Mouse (Mus musculus) hindbrain, embryonic 14.5 days (tissue): ENCODE measurements at regions not wholly inside any gene's neighbourhood (a gene's known extent, or its start where the extent isn't known, plus 50 kb on each side); places are given as distances from the start of the nearest gene placed in this dataset.
A peak's percentile ranks its signal among the peaks of the same experiment; 100 is the strongest.

Experiments
- ATAC-seq: fragments of 200-750 bp; cut with Nextera tagmentation; 2 replicates; pipeline ENCODE4 v1.8.0; 2017; ENCODE audit warnings: moderate number of reproducible peaks, mild to moderate bottlenecking, moderate TSS enrichment, moderate library complexity; ENCODE audit not compliant: low FRiP score
- DNase-seq: peaks from one replicate; pipeline ENCODE4 v3.0.0-alpha.2; 2015; ENCODE audit warnings: low spot score
- H3K27ac ChIP-seq: fragments of 300-500 bp; sonication (generic); 2 replicates; pipeline ENCODE4 v1.5.1; 2014; ENCODE audit warnings: mild to moderate bottlenecking, moderate library complexity
- H3K27me3 ChIP-seq: fragments of 300-500 bp; sonication (generic); 2 replicates; pipeline ENCODE4 v1.6.1; 2014; ENCODE audit warnings: mild to moderate bottlenecking, low read length, mixed read lengths; ENCODE audit not compliant: control insufficient read depth, insufficient read depth
- H3K36me3 ChIP-seq: fragments of 300-500 bp; sonication (generic); replicated peaks from 2 replicates; pipeline ENCODE4 v1.6.1; 2014; ENCODE audit not compliant: control insufficient read depth, insufficient read depth
- H3K4me1 ChIP-seq: fragments of 300-500 bp; sonication (generic); replicated peaks from 2 replicates; pipeline ENCODE4 v1.6.1; 2014; ENCODE audit warnings: antibody characterized with exemption, low read length, mixed read lengths; ENCODE audit not compliant: control insufficient read depth, insufficient read depth
- H3K4me2 ChIP-seq: fragments of 300-500 bp; sonication (generic); replicated peaks from 2 replicates; pipeline ENCODE4 v1.6.1; 2014; ENCODE audit warnings: mild to moderate bottlenecking, moderate library complexity
- H3K4me3 ChIP-seq: fragments of 300-500 bp; sonication (generic); replicated peaks from 2 replicates; pipeline ENCODE4 v1.5.1; 2014; ENCODE audit warnings: mild to moderate bottlenecking, low read length
- H3K9ac ChIP-seq: fragments of 300-500 bp; sonication (generic); 2 replicates; pipeline ENCODE4 v1.6.1; 2014
- H3K9me3 ChIP-seq: fragments of 300-500 bp; sonication (generic); 2 replicates; pipeline ENCODE4 v1.6.1; 2016; ENCODE audit warnings: low read length; ENCODE audit not compliant: control insufficient read depth
- WGBS: fragments of 180-500 bp; shearing (Covaris S2); extraction: QIAGEN DNeasy Blood & Tissue Kit; methylation state at CpG from one replicate; pipeline ENCODE4 v1.1.7; 2014; 5-methylcytosine and 5-hydroxymethylcytosine counted together

DNA sequence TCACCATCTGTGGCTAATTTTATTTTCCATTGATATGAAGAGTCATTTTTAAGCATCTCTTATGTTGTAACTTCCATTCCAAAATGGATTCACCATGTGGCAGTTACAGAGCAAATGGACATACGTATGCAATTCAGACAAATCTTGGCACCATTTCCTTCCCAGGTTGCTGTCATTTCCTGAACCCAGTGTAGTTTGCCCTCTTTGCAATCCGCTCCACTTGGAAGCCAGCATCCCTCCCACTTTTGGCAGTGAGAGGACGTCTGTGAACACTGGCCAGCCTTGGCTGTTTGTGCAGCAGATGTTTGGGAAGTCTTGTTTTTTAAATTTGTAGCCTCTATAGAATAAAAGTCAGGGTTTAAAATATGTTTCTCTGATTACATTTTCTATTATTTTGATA lies 510.6 kb upstream of the Cdh7 start:
- Histone ChIP-seq H3K4me1 (no peaks in the 10 kb centered on the region), H3K9ac (no peak overlapping the region), H3K4me2 (no peak overlapping the region), H3K27me3 (no peaks in the 10 kb centered on the region), H3K9me3 (no peaks in the 10 kb centered on the region), H3K27ac (no peak overlapping the region), H3K36me3 (no peaks in the 10 kb centered on the region), H3K4me3 (no peak overlapping the region)
- ATAC-seq (no peak; the same call in 1 of the 2 replicates), DNase-seq (peak; percentile 34)
- WGBS = 64% methylated on average over 3 of the region's 3 CpGs

DNA sequence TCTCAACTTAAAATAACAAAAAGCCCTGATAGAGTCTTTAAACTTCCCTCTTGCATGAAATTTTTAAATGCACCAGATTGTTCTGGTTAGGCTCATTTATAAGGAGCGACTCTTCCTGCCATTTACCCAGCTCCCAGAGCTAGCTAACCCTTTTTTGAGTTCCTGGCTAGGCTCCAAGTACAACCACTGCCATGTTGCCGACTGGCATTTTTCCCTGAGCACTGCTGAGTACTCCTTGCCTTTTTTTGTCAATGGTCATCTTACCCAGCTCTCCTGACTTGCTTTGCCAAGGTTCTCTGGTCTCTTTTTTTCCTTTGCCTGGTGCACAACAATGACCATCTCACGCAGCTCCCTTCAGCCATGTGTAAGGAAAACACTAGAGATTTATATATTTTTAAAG lies 500.8 kb upstream of the Cdh7 start:
- no peaks in the 10 kb centered on the region for H3K4me1 ChIP-seq
- no peaks in the 10 kb centered on the region for H3K36me3 ChIP-seq
- H3K4me3 ChIP-seq = no peak overlapping the region
- DNase-seq = no peak
- H3K9ac ChIP-seq = no peak overlapping the region
- H3K27me3 ChIP-seq = no peaks in the 10 kb centered on the region
- H3K27ac ChIP-seq = no peak overlapping the region
- 62% methylated on average over 3 of the region's 3 CpGs for WGBS
- H3K4me2 ChIP-seq = no peak overlapping the region
- ATAC-seq = no peak; the same call in 1 of the 2 replicates
- H3K9me3 ChIP-seq = no peaks in the 10 kb centered on the region

DNA sequence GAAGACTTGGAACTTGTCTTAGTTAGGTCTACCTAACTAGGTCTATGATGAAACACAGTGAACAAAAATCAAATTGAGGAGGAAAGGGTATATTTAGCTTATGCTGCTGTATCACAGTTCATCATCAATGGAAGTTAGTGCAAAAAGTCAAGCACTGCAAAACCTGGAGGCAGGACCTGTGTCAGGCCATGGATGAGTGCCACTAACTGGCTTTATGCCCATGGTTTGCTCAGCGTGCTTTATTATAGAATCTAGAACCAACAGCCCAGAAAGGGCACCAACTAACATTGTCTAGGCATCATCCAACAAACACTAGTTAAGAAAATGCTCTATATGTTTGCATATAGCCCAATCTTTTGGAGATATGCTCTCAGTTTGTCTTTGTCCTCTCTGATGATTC lies 486.3 kb upstream of the Cdh7 start:
- DNase-seq = no peak
- Histone ChIP-seq H3K4me2 (no peak overlapping the region), H3K4me1 (no peaks in the 10 kb centered on the region), H3K27ac (no peak overlapping the region), H3K36me3 (no peaks in the 10 kb centered on the region), H3K9ac (no peak overlapping the region), H3K9me3 (no peaks in the 10 kb centered on the region), H3K4me3 (no peak overlapping the region), H3K27me3 (no peaks in the 10 kb centered on the region)
- 75% methylated on average over 1 of the region's 1 CpGs for WGBS
- ATAC-seq = no peak

DNA sequence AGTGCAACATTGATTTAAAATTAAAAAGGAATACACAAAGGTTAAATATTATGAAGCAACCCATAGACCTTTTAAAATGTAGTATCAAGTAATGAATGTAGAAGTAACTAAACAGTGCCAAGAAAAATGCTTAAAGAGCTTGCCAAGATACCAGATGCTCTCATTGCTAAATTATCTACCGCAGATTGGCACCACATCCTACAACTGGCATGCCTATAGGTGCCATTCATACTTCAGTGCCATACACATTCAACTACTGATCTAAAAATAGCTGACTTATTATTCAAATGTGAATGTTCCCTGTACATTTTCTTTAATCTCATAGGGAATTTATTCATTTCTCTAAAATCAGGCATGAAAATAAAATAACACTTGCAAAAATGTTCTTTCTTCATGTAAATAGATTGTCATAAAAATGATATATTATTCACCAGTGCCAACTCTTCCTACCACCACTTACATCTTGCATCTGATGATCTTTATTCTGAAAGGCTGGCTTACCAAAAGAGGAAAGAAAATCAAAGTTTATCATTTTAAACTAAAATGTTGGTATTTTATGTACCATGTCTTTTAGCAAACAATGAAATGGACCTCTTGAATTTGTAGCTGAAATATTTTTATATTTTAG lies 469.5 kb upstream of the Cdh7 start:
- H3K4me3 ChIP-seq = no peak overlapping the region
- H3K4me1 ChIP-seq = no peaks in the 10 kb centered on the region
- H3K9me3 ChIP-seq = no peaks in the 10 kb centered on the region
- WGBS = 76% methylated on average over 1 of the region's 1 CpGs
- no peaks in the 10 kb centered on the region for H3K27me3 ChIP-seq
- DNase-seq = peak; percentile 35
- H3K27ac ChIP-seq = no peak overlapping the region
- no peaks in the 10 kb centered on the region for H3K36me3 ChIP-seq
- ATAC-seq = no peak
- H3K9ac ChIP-seq = no peak overlapping the region
- no peak overlapping the region for H3K4me2 ChIP-seq

DNA sequence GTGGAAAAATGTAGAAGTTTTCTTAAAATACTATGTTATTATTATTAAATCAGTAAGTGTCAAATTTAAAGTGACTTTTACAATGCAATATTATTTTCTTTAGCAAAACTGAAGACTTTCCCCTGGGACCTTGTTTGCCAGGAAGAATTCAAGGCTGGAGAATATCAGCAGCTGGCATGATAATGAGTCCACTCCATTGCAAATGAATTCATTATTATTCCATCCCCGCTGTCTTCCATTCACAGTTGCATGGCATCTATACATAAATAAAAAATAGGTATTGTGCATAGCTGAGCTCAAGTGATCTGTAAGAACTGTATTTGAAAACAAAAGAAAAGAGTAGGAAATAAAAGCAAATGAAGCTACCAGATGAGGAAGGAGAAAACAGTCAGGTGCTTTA lies 467.9 kb upstream of the Cdh7 start:
- 26% methylated on average over 1 of the region's 1 CpGs for WGBS
- peak; percentile 33 for DNase-seq

More for the DNA sequence above, 467.9 kb upstream of the Cdh7 start:
- H3K27ac ChIP-seq = no peak overlapping the region
- no peak overlapping the region for H3K4me3 ChIP-seq
- no peaks in the 10 kb centered on the region for H3K27me3 ChIP-seq
- no peaks in the 10 kb centered on the region for H3K36me3 ChIP-seq
- H3K4me2 ChIP-seq = no peak overlapping the region
- no peaks in the 10 kb centered on the region for H3K9me3 ChIP-seq
- no peaks in the 10 kb centered on the region for H3K4me1 ChIP-seq
- no peak for ATAC-seq
- no peak overlapping the region for H3K9ac ChIP-seq
